Mouse (Mus musculus) heart, embryonic 15.5 days (tissue): ENCODE results near the gene Gosr1. TPM values are rescaled to one million over a fixed set of nuclear protein-coding genes. Genes with fewer than 3 reads are reported as not detected.
"Not testable (repeated sequence)": the region's sequence is repeated elsewhere in the genome, so short reads cannot be mapped to it uniquely, and the experiment has no call there.

Experiments
- ATAC-seq: fragments of 200-750 bp; cut with Nextera tagmentation; replicated peaks from 2 replicates; pipeline ENCODE4 v1.8.0; 2017; ENCODE audit warnings: low read depth, moderate TSS enrichment; ENCODE audit not compliant: insufficient number of reproducible peaks, insufficient read depth, low FRiP score
- H3K27ac ChIP-seq: fragments of 300-500 bp; sonication (generic); 2 replicates; pipeline ENCODE4 v1.5.1; 2015; ENCODE audit warnings: mild to moderate bottlenecking, inconsistent platforms
- H3K27me3 ChIP-seq: fragments of 300-500 bp; sonication (generic); 2 replicates; pipeline ENCODE4 v1.6.1; 2015; ENCODE audit warnings: inconsistent platforms
- H3K36me3 ChIP-seq: fragments of 300-500 bp; sonication (generic); 2 replicates; pipeline ENCODE4 v1.6.1; 2015; ENCODE audit warnings: mild to moderate bottlenecking, inconsistent platforms
- H3K4me1 ChIP-seq: fragments of 300-500 bp; sonication (generic); replicated peaks from 2 replicates; pipeline ENCODE4 v1.6.1; 2015; ENCODE audit warnings: inconsistent platforms
- H3K4me2 ChIP-seq: fragments of 300-500 bp; sonication (generic); 2 replicates; pipeline ENCODE4 v1.6.1; 2015; ENCODE audit warnings: inconsistent platforms, mild to moderate bottlenecking, moderate library complexity
- H3K4me3 ChIP-seq: fragments of 300-500 bp; sonication (generic); 2 replicates; pipeline ENCODE4 v1.5.1; 2015; ENCODE audit warnings: mild to moderate bottlenecking, inconsistent platforms
- H3K9ac ChIP-seq: fragments of 300-500 bp; sonication (generic); 2 replicates; pipeline ENCODE4 v1.6.1; 2015; ENCODE audit warnings: mild to moderate bottlenecking, inconsistent platforms
- H3K9me3 ChIP-seq: fragments of 300-500 bp; sonication (generic); replicated peaks from 2 replicates; pipeline ENCODE4 v1.6.1; 2016; ENCODE audit warnings: inconsistent platforms
- WGBS: fragments of 180-500 bp; shearing (Covaris S2); methylation state at CpG from one replicate; pipeline ENCODE4 v1.1.7; 2015; ENCODE audit warnings: mixed read lengths; 5-methylcytosine and 5-hydroxymethylcytosine counted together
- polyA plus RNA-seq: library from polyadenylated mRNA; unstranded; fragments of >200 nt; fragmentation: Nextera tagmentation; extraction: Ambion mirVana; gene quantifications from 2 replicates; pipeline ENCODE4 v1.2.1, GENCODE M21; 2015

Gosr1 gene
- polyA plus RNA-seq, 1 experiment from 2014 or later, result 14.9 TPM

GRCm38 (mm10) chr11:76685604-76686003 is 77.8 kb downstream of the Gosr1 start:
- Histone ChIP-seq H3K27me3 (no peaks in the 10 kb centered on the region), H3K36me3 (no peaks in the 10 kb centered on the region), H3K27ac (no peak overlapping the region), H3K4me1 (no peaks in the 10 kb centered on the region), H3K9ac (no peak overlapping the region), H3K9me3 (no peaks in the 10 kb centered on the region), H3K4me2 (no peak overlapping the region), H3K4me3 (no peak overlapping the region)
- no peak for ATAC-seq
- 50% methylated on average over 2 of the region's 2 CpGs for WGBS

GRCm38 (mm10) chr11:76679508-76679907 is 83.9 kb downstream of the Gosr1 start, which contains the start of gene Trarg1:
TSS of gene Trarg1 (plus strand) at chr11:76679808.
- not testable (repeated sequence) for H3K9me3 ChIP-seq, H3K4me1 ChIP-seq, H3K9ac ChIP-seq, H3K27ac ChIP-seq, ATAC-seq, H3K4me3 ChIP-seq, H3K4me2 ChIP-seq, H3K36me3 ChIP-seq
- 40% methylated on average over 8 of the region's 8 CpGs for WGBS
- H3K27me3 ChIP-seq, result peaks cover 30% of the 10 kb centered on the region

Other genes starting within 250 kb of the Gosr1 start
- 19.9 and 28.2 TPM in 2 replicates for gene Abr, start 141.3 kb downstream of the Gosr1 start, polyA plus RNA-seq
- gene Bhlha9, start 91.1 kb downstream of the Gosr1 start, polyA plus RNA-seq, result 0.10 and 0.34 TPM in 2 replicates
- gene Trarg1, start 83.8 kb downstream of the Gosr1 start, polyA plus RNA-seq, result 0.24 and 0.33 TPM in 2 replicates
- 8.9 and 10.6 TPM in 2 replicates for gene Cpd, start 83.4 kb upstream of the Gosr1 start, polyA plus RNA-seq
- 0.13 TPM in 1 of 2 replicates, not detected in the other for gene Tmigd1, start 138.6 kb upstream of the Gosr1 start, polyA plus RNA-seq
- 88.3 and 103 TPM in 2 replicates for gene Blmh, start 161.2 kb upstream of the Gosr1 start, polyA plus RNA-seq
- gene Slc6a4, start 235.0 kb upstream of the Gosr1 start, polyA plus RNA-seq, result 0.94 and 1.0 TPM in 2 replicates